Mouse (Mus musculus) activated CD4-positive, CD25-positive, alpha-beta regulatory T cell, adult 4 months (primary cell): ENCODE results near the gene Ino80b. TPM values are rescaled to one million over a fixed set of nuclear protein-coding genes. Genes with fewer than 3 reads are reported as not detected.

ENCODE experiments used
- ATAC-seq: one replicate; pipeline ENCODE4 v1.8.0; 2017
- polyA plus RNA-seq, 2 experiments: library from polyadenylated mRNA; unstranded; fragments of 100-300 nt; shearing (Covaris generic); gene quantifications; one replicate each; pipeline ENCODE4 v1.2.1; 2017

The Ino80b gene
- polyA plus RNA-seq: 1 to 10 TPM; 1.3 to 2.4 TPM

DNA sequence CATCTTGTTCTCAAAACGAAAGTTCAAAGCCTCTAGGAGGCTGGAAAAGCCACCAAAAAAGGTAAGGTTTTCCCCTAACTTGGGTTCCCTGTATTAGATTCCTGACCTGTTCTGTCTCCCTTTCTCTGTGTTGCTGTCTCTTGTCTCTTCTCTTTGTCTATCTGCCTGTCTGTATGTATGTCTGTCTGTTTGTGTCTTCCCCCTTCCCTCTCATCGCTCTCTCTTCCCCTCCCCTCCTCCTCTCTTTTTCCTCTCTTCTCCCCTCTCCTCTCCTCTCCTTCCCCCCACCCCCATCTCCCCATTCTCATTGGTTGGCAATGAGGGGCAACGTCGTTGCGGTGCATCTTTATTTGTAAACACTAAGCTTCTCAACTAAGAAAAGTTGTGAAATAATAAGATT lies at the start of gene Ino80b:
TSS of gene Ino80b (minus strand) at position 101 of the 400 bp plus-strand sequence.
- no peak for ATAC-seq

DNA sequence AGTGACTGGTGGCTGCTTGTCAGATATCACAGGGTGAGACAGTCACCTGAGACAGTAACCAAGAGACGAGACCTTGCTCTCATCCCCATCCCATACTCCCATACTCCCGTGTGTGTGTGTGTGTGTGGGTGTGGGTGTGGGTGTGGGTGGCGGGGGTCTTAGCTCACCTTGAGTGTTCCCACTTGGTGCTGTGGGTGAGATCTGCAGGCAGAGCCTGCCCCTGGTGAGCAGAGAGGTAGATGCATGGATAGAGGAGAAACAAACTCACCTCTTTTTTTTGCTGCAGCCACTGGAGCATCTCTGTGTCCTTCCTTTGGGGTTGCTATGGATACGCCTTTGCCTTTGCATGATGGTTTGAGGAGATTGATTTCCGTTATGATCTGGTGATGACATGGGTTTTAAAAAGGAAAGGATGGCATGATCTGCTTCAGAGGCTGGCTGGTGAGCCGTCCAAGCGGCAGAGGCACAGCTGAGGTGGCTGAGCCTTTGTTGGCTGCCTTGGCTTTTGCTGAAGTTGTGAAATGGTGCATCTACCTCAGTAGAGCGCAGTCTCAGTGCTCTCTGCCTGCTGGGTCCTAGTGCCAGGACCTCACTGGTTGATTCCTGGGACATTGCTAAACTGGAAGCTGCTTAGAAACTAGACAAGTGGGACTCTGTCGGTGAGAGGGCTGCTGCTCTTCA lies 47.1 kb upstream of the Ino80b start:
- no peak for ATAC-seq

DNA sequence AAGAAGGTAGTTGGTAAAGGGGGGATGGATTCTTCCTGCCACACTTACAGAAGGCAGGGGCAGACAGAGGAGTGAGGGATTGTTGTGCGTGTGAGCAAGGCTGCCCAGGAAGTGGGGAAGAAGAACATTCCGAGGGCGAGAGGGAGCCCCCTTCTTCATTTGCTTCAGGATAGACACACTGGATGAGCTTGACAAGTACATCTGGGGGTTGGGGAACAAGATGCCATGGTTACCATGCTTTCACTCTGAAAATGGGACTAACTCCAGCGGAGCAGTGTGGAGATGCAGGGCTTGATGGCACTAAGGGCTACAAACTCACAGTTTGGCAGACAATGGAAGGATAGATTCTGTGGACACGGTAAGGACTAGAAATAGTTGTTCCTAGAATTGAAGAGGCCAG lies 45.8 kb upstream of the Ino80b start:
- no peak for ATAC-seq

DNA sequence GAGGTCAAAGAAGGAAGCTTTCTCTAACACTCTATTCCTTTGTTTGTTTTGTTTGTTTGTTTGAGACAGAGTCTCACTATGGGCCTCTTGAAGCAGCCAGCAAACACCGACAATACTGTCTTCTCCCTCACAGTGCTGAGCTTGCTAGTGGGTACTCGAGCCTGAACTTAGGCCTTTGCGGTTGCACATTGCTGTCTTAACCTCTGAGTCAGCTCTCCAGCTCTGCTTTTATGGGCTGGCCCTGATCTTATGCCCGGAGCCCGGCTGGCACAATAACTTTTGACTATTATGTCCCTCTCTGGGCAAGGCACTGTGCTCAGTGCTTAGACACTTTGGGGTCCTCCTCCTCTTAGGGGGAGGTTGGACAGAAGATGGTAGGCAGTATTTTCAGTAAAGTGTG lies 44.6 kb upstream of the Ino80b start:
- ATAC-seq: no peak

DNA sequence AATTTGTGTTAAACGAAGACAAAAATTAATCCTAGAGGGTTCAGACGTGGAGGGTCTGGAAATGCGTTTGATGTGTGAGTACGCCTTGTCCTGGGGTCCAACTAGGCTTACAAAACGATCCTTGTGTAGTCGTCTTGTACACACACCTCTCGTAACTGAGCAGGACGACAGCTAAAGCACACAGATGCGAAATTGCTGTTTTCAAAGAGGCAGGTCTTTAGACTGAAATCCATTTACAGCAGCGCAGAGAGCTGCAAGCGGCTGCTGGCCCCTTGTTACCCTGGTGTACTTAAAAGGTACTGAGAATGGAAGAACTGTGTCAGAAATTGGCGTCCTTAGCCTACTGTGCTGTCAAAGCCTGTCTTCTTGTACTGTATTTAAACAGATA lies 41.0 kb upstream of the Ino80b start:
- ATAC-seq: no peak

DNA sequence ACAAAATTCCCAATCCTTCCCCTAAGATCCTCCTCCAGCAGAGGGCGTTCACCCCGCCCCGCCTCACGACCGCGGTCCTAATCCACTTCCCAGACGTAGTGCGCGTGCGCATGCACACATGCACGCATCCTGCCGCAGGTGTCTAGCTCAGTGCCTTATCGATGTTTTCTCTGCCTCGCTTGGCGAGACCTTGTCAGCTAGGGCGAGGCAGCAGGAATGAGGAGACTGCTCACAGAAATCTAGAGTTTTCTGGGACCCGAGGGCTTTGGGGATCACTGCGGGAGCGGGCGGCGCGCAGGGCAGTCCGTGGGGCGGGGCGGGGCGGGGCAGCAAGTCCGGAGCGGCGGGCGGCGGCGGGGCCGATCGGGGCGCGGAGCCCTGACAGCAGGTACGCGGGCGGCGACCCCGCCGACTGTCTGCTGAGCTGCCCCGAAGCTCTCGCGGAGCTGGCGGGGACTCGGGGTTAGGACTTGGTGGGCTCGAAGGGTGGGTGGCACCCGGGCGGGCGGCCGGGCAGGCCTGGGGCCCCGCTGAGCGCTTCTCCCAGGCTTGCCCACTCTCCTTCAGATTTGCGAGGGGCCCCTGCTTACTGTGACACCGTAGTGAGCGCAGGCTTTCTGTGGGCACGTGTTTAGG lies 40.5 kb upstream of the Ino80b start, which contains the start of gene Dctn1:
TSS of gene Dctn1 (plus strand) at position 314 of the 636 bp plus-strand sequence.
- ATAC-seq: peak; percentile 75

DNA sequence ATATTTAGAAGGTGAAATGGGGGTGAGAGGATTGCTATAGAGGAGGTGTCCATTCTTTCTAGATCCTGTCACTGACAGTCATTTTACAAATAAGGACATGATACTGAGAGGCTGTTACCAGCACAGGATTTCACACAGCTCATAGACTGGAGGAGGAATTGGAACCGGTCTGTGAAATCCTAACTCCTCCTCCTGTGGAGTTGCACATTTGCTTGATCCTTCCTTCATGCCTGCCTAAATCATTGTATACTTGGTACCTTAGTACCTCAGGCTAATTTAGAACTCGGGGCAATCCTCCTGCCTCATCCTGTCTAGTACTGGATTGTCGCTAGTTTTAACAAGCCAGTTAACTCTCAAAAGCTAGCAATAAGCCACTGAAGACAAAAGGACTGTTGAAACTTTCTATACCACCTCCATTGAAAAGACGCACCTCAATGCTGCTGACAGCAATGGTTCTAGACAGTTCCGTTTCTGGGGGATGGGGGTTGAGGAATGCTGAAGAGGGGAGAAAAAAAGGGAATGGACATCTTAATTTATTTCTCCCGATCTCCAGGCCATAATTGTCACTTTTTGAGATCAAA lies 39.9 kb upstream of the Ino80b start:
- peak; percentile 54 for ATAC-seq

DNA sequence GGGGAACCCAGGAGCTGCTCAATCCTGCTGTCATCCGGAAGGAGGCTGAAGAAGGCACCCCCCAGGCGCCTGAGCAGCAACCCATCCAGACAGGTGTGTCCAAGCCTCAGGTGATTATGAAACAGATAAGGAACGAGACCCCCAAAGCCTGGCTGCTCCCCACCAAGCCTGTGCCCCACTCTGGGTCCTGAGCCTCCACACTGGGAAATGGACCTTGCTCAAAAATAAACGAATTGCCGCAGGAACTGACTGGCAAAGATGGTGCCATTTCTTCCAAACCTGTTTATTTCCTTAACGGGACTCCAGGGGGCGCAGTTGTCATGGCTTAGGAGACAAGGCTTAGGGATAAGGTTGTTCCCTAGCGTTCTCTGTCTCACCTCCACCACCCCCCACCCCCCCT lies 37.5 kb upstream of the Ino80b start:
- ATAC-seq: no peak

DNA sequence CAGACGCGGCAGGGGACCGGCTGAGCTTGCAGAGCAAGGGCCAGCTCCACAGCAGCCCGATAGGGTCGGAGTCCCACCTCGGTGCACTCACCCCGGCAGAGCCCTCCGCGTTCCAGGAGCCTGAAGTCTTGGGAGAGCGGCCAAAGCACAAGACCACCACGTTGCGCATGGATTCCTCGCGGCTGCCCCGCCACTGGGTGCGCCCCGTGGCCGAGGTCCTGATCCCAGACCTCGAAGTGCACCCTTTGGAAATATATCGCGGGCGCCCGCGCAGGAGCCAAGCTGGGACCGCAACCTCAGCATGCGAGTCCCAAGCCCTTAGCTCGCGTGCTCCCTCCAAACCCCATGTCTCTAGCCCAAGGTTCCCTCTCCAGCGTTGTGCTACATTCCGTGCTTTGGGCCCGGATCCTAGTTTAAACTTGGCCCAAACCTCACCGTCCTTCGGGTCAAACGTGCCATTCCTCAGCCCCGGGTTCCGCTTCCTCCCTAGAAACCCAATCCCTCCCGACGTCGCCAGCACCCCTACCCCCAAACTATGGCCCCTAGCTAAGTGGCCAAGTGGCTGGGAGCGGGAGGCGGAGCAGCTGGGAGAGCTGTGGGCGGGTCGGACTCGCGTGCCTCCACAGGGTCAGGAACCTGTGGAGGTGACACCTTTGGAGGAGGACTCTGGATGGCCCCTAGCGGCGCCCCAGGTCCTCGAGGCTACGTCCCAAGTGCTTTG lies 36.9 kb upstream of the Ino80b start:
- ATAC-seq: no peak

DNA sequence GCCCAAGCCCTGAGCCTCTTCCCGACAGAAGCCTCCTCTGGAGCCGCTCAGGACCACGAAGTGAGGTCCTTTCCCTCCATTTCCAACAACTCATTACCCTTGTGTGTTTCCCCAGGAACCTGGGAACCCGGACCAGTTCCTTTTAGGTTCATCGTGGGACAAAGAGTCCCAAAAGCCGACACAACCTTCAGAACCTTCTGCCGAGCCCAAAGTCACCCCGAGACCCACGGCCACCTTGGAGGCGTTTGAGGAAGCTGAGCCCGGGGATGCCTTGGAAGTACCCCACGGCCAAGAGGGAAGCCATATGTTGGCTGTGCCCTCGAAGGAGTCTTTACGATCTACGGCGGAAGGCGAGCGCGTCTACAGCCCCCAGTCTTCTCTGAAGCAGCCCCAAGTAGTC lies 36.2 kb upstream of the Ino80b start:
- no peak for ATAC-seq

DNA sequence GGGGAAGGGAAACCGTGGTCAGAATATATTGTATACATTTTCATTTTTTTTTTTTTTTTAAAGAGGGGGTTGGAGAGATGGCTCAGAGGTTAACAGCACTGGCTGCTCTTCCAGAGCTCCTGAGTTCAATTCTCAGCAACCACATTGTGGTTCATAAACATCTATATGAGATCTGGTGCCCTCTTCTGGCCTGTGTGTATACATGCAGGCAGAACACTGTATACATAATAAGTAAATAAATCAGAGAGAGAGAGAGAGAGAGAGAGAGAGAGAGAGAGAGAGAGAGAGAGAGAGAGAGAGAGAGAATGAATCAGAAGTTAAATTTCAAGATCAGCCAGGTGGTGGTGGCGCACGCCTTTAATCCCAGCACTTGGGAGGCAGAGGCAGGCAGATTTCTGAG lies 34.2 kb upstream of the Ino80b start:
- ATAC-seq: peak; percentile 57

DNA sequence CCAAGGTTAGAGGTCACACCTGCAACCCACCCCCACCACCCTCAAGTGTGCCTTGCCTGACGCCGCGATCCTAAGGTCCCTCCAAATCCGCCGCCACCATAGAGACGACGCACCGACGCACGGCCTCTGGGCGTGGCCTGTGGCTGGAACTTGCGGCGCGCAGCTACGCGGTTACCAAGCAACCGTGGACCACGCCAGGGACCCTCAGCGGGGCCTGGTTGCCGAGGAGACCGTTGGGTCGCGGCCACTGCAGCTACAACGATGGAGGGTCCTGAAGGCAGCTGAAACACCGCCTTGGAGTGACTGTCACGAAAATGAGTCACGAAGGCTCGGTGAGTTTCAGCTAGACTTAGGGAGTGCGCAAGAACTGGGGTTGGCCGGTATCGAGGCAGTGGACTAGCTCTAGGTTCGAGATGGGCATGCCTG lies 31.0 kb upstream of the Ino80b start, which contains the start of the genes Wdr54 and 1700003E16Rik:
TSS of gene Wdr54 (minus strand) at position 139 of the 426 bp plus-strand sequence.
TSS of gene 1700003E16Rik (plus strand) at position 146 of the 426 bp plus-strand sequence.
- peak; percentile 69 for ATAC-seq

DNA sequence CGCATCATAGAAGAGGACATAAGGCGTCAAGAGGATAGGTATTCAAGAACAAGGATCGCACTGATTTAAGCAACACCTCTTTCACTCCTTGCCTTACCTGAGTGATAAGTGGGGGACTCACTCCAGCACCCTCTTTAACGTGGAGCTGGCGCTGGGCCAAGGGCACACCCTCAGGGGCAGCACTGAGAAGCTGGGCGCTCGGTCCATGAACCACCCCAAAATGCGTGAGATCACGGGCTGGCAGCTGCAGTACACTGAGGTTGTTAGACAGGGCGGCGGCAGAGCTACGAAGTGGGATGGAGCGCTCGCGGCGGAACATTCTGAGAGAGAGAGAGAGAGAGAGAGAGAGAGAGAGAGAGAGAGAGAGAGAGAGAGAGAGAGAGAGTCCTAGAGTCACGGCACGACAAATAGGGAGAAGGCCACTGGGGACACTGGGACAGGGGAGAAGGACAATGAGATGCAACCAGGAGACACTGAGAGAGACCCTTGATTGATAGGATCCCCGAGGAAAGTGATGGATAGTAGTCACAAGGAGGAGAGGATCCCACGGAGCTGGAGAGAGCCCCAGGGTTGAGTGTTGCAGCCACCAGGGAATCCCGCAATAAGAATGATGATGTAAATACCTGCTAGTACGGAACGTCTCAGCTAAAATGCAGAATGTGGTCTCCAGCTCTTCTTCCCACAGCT lies 30.5 kb upstream of the Ino80b start:
- peak; percentile 9 for ATAC-seq

DNA sequence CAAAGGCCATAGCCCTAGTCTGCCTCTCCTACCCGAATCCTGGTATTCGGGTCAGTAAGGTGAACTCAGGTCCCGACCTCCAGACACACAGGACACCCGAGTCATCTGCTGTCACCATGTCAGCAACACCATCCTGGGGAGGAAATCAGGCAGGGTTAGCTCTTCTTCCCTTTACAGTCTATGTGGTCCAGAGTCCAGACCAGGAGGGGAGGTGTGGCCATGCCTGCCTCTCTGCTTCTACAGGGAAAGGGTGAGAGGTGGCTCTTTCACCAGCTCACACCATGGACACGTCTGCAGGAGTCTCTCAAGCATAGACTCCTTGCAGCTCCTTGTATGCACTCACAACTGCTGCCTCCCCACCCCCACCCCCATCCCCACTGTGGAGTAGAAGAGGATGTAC lies 28.3 kb upstream of the Ino80b start:
- no peak for ATAC-seq

DNA sequence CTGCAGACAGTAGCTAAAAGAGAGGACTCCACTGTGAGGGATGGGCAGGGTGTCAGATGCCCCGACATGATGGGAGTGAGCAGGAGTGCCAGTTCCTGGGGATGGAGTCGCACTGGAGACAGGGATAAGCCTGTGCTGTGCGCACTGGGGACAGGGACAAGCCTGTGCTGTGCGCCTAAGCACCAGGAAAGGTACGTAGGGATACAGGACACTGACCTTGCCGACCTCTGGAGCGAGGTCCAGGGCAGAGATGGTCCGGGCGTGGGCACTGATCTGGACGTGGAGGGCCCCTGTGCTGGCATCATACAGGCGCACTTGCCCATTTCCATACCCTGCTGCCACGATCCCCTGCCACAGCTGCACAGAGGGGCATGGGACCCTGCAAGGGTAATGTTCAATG lies 27.8 kb upstream of the Ino80b start:
- no peak for ATAC-seq

DNA sequence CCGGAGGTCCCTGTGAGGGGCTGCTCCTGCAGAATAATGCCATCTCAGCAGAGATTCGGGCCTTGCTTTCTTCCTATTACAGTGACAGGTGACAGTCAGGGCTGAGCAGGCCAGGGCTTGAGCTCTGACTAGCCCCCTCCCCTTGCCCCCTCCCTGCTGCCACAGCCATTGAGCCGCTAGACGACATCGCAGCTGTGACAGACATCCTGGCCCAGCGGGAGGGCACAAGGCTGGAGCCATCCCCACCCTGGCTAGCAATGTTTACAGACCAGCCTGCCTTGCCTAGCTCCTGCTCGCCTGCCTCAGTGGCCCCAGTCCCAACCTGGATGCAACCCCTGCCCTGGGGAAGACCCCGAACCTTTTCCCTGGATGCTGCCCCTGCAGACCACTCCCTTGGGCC lies 26.5 kb upstream of the Ino80b start:
- no peak for ATAC-seq

DNA sequence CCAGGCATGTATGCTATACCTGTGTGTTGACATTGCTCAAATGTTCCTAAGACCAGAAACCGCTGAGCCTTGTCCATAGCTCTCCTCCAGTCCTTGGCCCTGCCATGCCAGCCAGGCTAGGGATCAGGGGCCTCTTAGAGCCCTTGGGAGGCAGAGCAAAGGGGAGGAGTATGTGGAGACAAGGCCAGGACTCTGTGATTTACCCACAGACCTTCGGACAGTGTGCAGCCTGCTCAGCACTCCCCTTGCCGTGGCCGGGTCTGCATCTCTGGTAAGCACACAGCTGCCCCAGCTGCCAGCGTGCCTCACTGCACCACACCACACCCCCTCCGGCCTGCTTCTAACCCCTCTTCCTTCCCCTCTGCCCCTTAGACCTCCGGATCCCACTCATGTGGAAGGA lies 22.0 kb upstream of the Ino80b start:
- no peak for ATAC-seq

DNA sequence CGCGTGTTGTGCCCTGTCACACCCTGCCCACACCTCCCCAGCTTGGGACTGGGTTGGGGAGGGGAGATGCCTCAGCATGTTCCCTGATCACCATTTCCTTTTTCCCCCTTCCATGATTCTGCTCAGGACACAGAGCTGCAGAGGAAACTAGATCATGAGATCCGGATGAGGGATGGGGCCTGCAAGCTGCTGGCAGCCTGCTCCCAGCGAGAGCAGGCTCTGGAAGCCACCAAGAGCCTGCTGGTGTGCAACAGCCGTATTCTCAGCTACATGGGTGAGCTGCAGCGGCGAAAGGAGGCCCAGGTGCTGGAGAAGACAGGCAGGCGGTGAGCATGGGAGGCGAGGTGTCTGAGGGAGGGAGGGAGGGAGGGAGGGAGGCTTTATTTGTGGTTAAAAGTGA lies 20.6 kb upstream of the Ino80b start:
- ATAC-seq: no peak

DNA sequence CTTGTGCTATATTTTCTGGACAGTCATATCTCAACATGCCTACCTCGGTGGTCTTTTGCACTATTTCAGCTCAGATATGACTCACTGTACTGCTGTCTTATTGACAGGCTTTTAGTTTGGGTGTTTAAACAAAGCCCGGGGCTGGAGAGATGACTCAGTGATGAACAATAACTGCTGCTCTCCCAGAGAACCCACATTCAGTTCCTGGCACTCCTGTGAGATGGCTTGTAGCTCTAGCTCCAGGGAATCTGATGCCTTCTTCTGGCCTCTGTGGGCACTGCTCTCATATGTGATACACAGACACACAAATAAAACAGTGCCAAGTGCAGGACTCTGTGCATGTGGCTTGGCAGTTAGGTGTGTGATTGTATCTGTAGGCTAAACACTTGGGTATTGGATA lies 20.0 kb upstream of the Ino80b start:
- ATAC-seq: no peak

DNA sequence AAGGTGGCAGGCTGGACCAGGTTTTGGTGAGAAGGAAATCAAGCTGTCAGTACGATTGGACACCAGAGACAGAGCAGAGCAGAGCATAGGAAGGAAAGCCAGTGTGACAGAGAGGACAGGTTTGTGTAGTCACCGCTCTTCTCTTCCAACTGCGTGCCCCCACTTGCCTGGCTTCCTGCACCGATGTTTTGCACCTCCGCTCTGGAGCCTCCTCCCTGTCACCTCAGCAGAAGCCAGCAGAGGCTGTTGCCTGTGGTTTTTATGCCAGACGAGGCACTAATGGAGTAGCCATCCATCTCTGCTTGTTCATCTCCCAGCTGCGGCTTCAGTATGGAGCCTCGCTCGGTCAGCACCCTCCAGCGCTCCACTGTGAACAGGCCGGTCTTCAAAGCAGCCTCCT lies 17.7 kb upstream of the Ino80b start:
- no peak for ATAC-seq

DNA sequence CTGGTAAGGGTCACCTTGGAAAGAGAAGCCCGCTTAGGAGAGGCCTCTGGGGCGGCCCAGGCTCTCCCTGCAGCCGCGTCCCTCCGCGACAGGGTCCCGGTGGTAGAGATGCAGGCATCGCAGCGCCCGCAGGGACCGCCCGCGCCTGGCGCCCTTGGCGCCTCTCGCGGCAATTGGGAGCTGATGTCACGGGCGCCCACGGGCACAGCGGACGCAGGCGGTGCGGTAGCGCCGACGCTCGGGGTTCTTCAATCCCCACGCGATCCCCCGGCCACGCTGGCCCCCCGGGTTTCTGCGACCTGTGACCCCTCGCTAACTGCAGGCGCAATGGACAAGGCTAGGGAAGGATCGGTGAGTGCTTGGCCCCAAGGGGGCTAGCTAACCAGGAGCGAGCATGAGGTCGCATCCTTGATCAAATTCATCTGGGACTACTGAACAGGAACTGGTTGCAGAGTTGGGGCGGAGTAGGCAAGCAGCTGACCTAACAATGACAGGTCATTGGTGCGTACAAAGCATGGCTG lies 17.0 kb upstream of the Ino80b start:
- ATAC-seq: no peak

DNA sequence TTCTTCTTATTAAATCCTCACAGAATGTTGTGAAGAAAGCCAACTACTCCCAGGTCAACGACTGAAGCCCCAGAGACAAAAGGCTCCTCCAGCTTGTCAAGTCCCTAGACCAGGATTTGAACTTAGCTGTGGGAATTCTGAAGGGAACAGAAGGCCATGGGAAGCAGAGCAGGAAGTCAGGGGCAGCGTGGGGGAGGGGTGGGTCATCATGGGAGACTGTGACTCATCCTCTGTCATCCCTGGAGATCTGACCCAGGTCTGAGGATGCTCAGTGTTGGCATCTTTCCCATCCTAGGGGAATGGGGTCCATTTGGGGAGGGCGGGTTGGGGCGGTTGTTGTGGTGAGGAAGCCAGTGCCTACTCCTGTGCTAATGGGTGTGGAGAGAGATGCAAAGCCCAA lies 16.4 kb upstream of the Ino80b start:
- ATAC-seq: no peak
